8 mouse cellular contexts compared by ENCODE assay signal in genomic region chr6:98089185-98089584, GRCm38 (mm10).
DNase-seq lines count a peak whose midpoint lies in the region.

No protein-coding gene starts in this region.

- DNase-seq in adrenal gland, postnatal 10 days: peak; percentile 35
- DNase-seq in adrenal gland, postnatal 4 days (ENCODE audit: low spot score in 2 of 2): no peak
- peak; percentile 38 for DNase-seq in kidney, postnatal 10 days
- DNase-seq in kidney, adult 18-20 months: no peak
- peak; percentile 50 for DNase-seq in ES-CJ7 (ENCODE audit: low read depth, low spot score)
- DNase-seq in frontal cortex, postnatal 14 days (ENCODE audit: low spot score in 2 of 2): peak; percentile 23 to 31
- peak; percentile 70 for DNase-seq in retina, embryonic 14.5 days (ENCODE audit: low spot score)
- DNase-seq in ovary, adult 18-20 months (ENCODE audit: low spot score): no peak

Comparison
In these comparisons a context has a peak if more than half of its experiments do, and no peak if none do; other contexts are left out.
1. DNase-seq: peak in adrenal gland, postnatal 10 days (single experiment), kidney, postnatal 10 days (single experiment), ES-CJ7 (single experiment), frontal cortex, postnatal 14 days (2 of 2) and retina, embryonic 14.5 days (single experiment); none in adrenal gland, postnatal 4 days (0 of 2), kidney, adult 18-20 months (single experiment) and ovary, adult 18-20 months (single experiment).